ENCODE assay signal across 22 mouse cellular contexts in the genomic region with DNA sequence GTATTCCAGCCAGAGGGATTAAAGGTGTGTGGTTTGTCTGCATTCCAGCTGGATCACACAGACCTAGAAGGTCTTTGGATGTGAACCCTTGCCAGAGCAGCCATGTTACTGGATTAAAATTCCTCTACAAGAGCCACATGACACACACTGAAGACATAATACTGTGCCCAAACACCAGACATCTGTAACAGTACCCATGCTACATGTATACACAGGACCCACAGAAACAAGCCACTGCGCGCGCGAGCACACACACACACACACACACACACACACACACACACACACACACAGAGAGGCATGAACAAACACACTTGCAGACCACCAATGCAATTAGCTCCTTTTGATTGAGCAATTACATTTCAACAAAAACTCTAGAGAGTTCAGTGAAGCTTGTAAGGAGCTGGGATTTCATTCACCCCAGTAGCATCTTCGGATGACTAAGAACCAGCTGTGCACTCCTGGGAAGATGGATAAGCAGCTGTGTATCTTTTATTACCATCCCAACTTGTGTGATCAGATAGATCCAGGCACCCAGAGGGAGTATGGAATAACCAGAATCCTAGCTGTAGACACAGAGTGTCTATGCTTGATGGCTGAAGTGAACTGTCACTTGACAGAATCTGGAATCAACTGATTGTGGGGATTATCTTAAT.
DNase-seq lines count a peak whose midpoint lies in the region; ATAC-seq and TF ChIP-seq lines count a peak whose summit lies in the region.
"Had no signal": no experiment of that assay in that cellular context is flagged by ENCODE, and none has a peak within 500 bp of the region (broad histone marks: within the 10 kb centered on the region; RNA-seq: fewer than 3 reads in every experiment).

No protein-coding gene starts in this region.

- no peak overlapping the region for H3ac ChIP-seq in C2C12 (ENCODE audit: control insufficient read depth, insufficient read length, low read depth)

- H3K4me3 ChIP-seq in embryonic facial prominence, embryonic 13.5 days: no peak overlapping the region
- no peak overlapping the region for H3K4me3 ChIP-seq in embryonic facial prominence, embryonic 10.5 days
- no peak overlapping the region for H3K4me3 ChIP-seq in hindbrain, embryonic 15.5 days
- no peak overlapping the region for H3K4me3 ChIP-seq in hindbrain, embryonic 10.5 days
- no peak overlapping the region for H3K4me3 ChIP-seq in C2C12 (ENCODE audit: insufficient read depth, poor library complexity, severe bottlenecking)
- H3K4me3 ChIP-seq in forebrain, embryonic 16.5 days (replicated peaks; ENCODE audit: low read length): no peak overlapping the region
- H3K4me3 ChIP-seq: heart, embryonic 12.5 days; layer of hippocampus, adult 2 months; limb, embryonic 12.5 days; liver, embryonic 13.5 days; lung, embryonic 15.5 days had no signal

- H3K36me3 ChIP-seq in embryonic facial prominence, embryonic 13.5 days: no peaks in the 10 kb centered on the region
- H3K36me3 ChIP-seq in embryonic facial prominence, embryonic 10.5 days (replicated peaks): no peaks in the 10 kb centered on the region
- no peaks in the 10 kb centered on the region for H3K36me3 ChIP-seq in hindbrain, embryonic 15.5 days
- H3K36me3 ChIP-seq in hindbrain, embryonic 10.5 days: no peaks in the 10 kb centered on the region
- H3K36me3 ChIP-seq in C2C12 (ENCODE audit: control insufficient read depth, insufficient read depth): no peaks in the 10 kb centered on the region
- H3K36me3 ChIP-seq in forebrain, embryonic 16.5 days (ENCODE audit: control insufficient read depth, insufficient read depth): no peaks in the 10 kb centered on the region
- H3K36me3 ChIP-seq: heart, embryonic 12.5 days; limb, embryonic 12.5 days; liver, embryonic 13.5 days; lung, embryonic 15.5 days had no signal

- WGBS in embryonic facial prominence, embryonic 13.5 days: 72% methylated on average over 5 of the region's 5 CpGs
- 87% methylated on average over 5 of the region's 5 CpGs for WGBS in embryonic facial prominence, embryonic 10.5 days
- 83% methylated on average over 5 of the region's 5 CpGs for WGBS in hindbrain, embryonic 15.5 days
- 90% methylated on average over 5 of the region's 5 CpGs for WGBS in hindbrain, embryonic 10.5 days
- 87% methylated on average over 5 of the region's 5 CpGs for WGBS in forebrain, embryonic 16.5 days

- no peaks in the 10 kb centered on the region for H3K9me3 ChIP-seq in embryonic facial prominence, embryonic 13.5 days
- 0 out of 2 replicates have a peak, but pooled peaks cover 5% of the 10 kb centered on the region for H3K9me3 ChIP-seq in embryonic facial prominence, embryonic 10.5 days
- no peaks in the 10 kb centered on the region for H3K9me3 ChIP-seq in hindbrain, embryonic 15.5 days
- 0 out of 2 replicates have a peak, but pooled peaks cover 7% of the 10 kb centered on the region for H3K9me3 ChIP-seq in hindbrain, embryonic 10.5 days
- H3K9me3 ChIP-seq in forebrain, embryonic 16.5 days (ENCODE audit: control insufficient read depth, low read length): peaks cover 3% of the 10 kb centered on the region; the same call in 1 of the 2 replicates
- H3K9me3 ChIP-seq: liver, embryonic 13.5 days; lung, embryonic 15.5 days had no signal

- H3K4me2 ChIP-seq in embryonic facial prominence, embryonic 13.5 days: no peak overlapping the region
- H3K4me2 ChIP-seq in hindbrain, embryonic 15.5 days: no peak overlapping the region
- H3K4me2 ChIP-seq in forebrain, embryonic 16.5 days (ENCODE audit: low read length): no peak overlapping the region
- H3K4me2 ChIP-seq: heart, embryonic 12.5 days; limb, embryonic 12.5 days; liver, embryonic 13.5 days; lung, embryonic 15.5 days had no signal

- H3K79me3 ChIP-seq in C2C12 (ENCODE audit: low read depth): no peaks in the 10 kb centered on the region

- H3K79me2 ChIP-seq in C2C12 (ENCODE audit: control insufficient read depth, insufficient read depth): no peaks in the 10 kb centered on the region

- DNase-seq in embryonic facial prominence, embryonic 10.5 days (ENCODE audit: low spot score): no peak
- no peak for DNase-seq in hindbrain, embryonic 10.5 days (ENCODE audit: low spot score)
- DNase-seq in left cerebral cortex, postnatal 10 days (ENCODE audit: extremely low spot score in 1 of 2, low spot score in 2 of 2): no peak
- no peak for DNase-seq in urinary bladder, postnatal 4 days (ENCODE audit: low spot score in 2 of 2)
- DNase-seq: adrenal gland, postnatal 14 days; cerebellum, postnatal 10 days; gastrocnemius, postnatal 25 days; heart, adult 18-20 months; heart, postnatal 10 days; kidney, postnatal 25 days; liver, embryonic 13.5 days; lung, postnatal 36 days; midbrain, embryonic 14.5 days had no signal

- intact Hi-C loops in left cerebral cortex, postnatal 10 days (cut with DNase I): no loop called here

- TF ChIP-seq CTCF in C2C12 (IDR thresholded peaks at IDR 0.05; ENCODE audit: control insufficient read depth, insufficient read depth, insufficient read length): no peak

- H3K4me1 ChIP-seq in embryonic facial prominence, embryonic 13.5 days: peaks cover 44% of the 10 kb centered on the region
- peaks cover 46% of the 10 kb centered on the region for H3K4me1 ChIP-seq in embryonic facial prominence, embryonic 10.5 days
- 0 out of 2 replicates have a peak, but pooled peaks cover 6% of the 10 kb centered on the region for H3K4me1 ChIP-seq in hindbrain, embryonic 15.5 days (replicated peaks)
- H3K4me1 ChIP-seq in hindbrain, embryonic 10.5 days (replicated peaks): peaks cover 19% of the 10 kb centered on the region
- no peaks in the 10 kb centered on the region for H3K4me1 ChIP-seq in forebrain, embryonic 16.5 days (replicated peaks; ENCODE audit: control insufficient read depth, insufficient read depth, low read length)

- H3K9ac ChIP-seq in embryonic facial prominence, embryonic 13.5 days: no peak overlapping the region
- no peak overlapping the region for H3K9ac ChIP-seq in hindbrain, embryonic 15.5 days
- H3K9ac ChIP-seq in forebrain, embryonic 16.5 days (replicated peaks; ENCODE audit: low read depth, low read length): no peak overlapping the region
- H3K9ac ChIP-seq: heart, embryonic 12.5 days; limb, embryonic 12.5 days; liver, embryonic 13.5 days; lung, embryonic 15.5 days had no signal

- peak overlapping the region; percentile 73; the same call in 1 of the 2 replicates for H3K27ac ChIP-seq in embryonic facial prominence, embryonic 13.5 days
- no peak overlapping the region for H3K27ac ChIP-seq in embryonic facial prominence, embryonic 10.5 days (replicated peaks)
- no peak overlapping the region for H3K27ac ChIP-seq in hindbrain, embryonic 15.5 days (replicated peaks)
- no peak overlapping the region for H3K27ac ChIP-seq in hindbrain, embryonic 10.5 days
- H3K27ac ChIP-seq in forebrain, embryonic 16.5 days (ENCODE audit: low read length): 0 out of 2 replicates have a peak overlapping the region, but pooled peaks have one; percentile 4
- H3K27ac ChIP-seq: layer of hippocampus, adult 2 months; liver, embryonic 13.5 days; lung, embryonic 15.5 days had no signal

- ATAC-seq in embryonic facial prominence, embryonic 13.5 days (ENCODE audit: insufficient number of reproducible peaks, insufficient read depth, low FRiP score, low TSS enrichment, low read depth): no peak
- ATAC-seq in hindbrain, embryonic 15.5 days (ENCODE audit: low FRiP score, low read depth): 0 out of 2 replicates have a peak, but pooled peaks have one; percentile 28
- peak; percentile 55; the same call in 1 of the 2 replicates for ATAC-seq in forebrain, embryonic 16.5 days
- ATAC-seq: intestine, postnatal 0 days had no signal

- H3K27me3 ChIP-seq in embryonic facial prominence, embryonic 13.5 days: no peaks in the 10 kb centered on the region
- H3K27me3 ChIP-seq in embryonic facial prominence, embryonic 10.5 days (replicated peaks; ENCODE audit: low read depth, poor library complexity, severe bottlenecking): no peaks in the 10 kb centered on the region
- no peaks in the 10 kb centered on the region for H3K27me3 ChIP-seq in hindbrain, embryonic 15.5 days
- H3K27me3 ChIP-seq in hindbrain, embryonic 10.5 days (ENCODE audit: insufficient read depth, poor library complexity, severe bottlenecking): no peaks in the 10 kb centered on the region
- H3K27me3 ChIP-seq in C2C12 (ENCODE audit: control insufficient read depth, insufficient read depth, insufficient read length): no peaks in the 10 kb centered on the region
- no peaks in the 10 kb centered on the region for H3K27me3 ChIP-seq in forebrain, embryonic 16.5 days (replicated peaks; ENCODE audit: control insufficient read depth, insufficient read depth, low read length)
- H3K27me3 ChIP-seq: heart, embryonic 12.5 days; limb, embryonic 12.5 days; liver, embryonic 13.5 days; lung, embryonic 15.5 days had no signal

TF ChIP-seq in C2C12, 6 proteins besides CTCF, POLR2A, EP300 and RAD21:
- TF ChIP-seq MYOG (IDR thresholded peaks at IDR 0.05; ENCODE audit: control insufficient read depth, extremely low read depth, insufficient read length) (no peak), FOSL1 (IDR thresholded peaks at IDR 0.05; ENCODE audit: insufficient read depth, low read length, poor library complexity, severe bottlenecking) (no peak), MYOD1 (IDR thresholded peaks at IDR 0.05; ENCODE audit: control insufficient read depth, insufficient read length, low read depth) (peak; percentile 51), USF1 (IDR thresholded peaks at IDR 0.05; ENCODE audit: low read depth) (no peak)

Comparison
In these comparisons a context has a peak if more than half of its experiments do, and no peak if none do; other contexts are left out.
1. H3K27ac ChIP-seq: peak in embryonic facial prominence, embryonic 13.5 days (single experiment) and forebrain, embryonic 16.5 days (single experiment); none in embryonic facial prominence, embryonic 10.5 days (single experiment), hindbrain, embryonic 15.5 days (single experiment) and hindbrain, embryonic 10.5 days (single experiment).